Mouse (Mus musculus) heart, embryonic 16.5 days (tissue): ENCODE measurements around the gene Nrg3. TPM values are rescaled to one million over a fixed set of nuclear protein-coding genes. Genes with fewer than 3 reads are reported as not detected.

Source experiments
- ATAC-seq: fragments of 200-750 bp; cut with Nextera tagmentation; replicated peaks from 2 replicates; pipeline ENCODE4 v1.8.0; 2017; ENCODE audit warnings: moderate number of reproducible peaks; ENCODE audit not compliant: insufficient read depth, low FRiP score; ENCODE audit errors: extremely low read depth
- H3K27ac ChIP-seq: fragments of 300-500 bp; sonication (generic); 2 replicates; pipeline ENCODE4 v1.5.1; 2014; ENCODE audit warnings: mild to moderate bottlenecking, low read length, control low read depth, moderate library complexity
- H3K27me3 ChIP-seq: fragments of 300-500 bp; sonication (generic); 2 replicates; pipeline ENCODE4 v1.6.1; 2014; ENCODE audit warnings: low read length, mixed read lengths; ENCODE audit not compliant: control insufficient read depth, insufficient read depth
- H3K36me3 ChIP-seq: fragments of 300-500 bp; sonication (generic); 2 replicates; pipeline ENCODE4 v1.6.1; 2014; ENCODE audit not compliant: control insufficient read depth, insufficient read depth
- H3K4me1 ChIP-seq: fragments of 300-500 bp; sonication (generic); 2 replicates; pipeline ENCODE4 v1.6.1; 2014; ENCODE audit warnings: low read length, mixed read lengths; ENCODE audit not compliant: control insufficient read depth, insufficient read depth
- H3K4me2 ChIP-seq: fragments of 300-500 bp; sonication (generic); 2 replicates; pipeline ENCODE4 v1.6.1; 2014; ENCODE audit warnings: low read depth, mild to moderate bottlenecking, control low read depth, low read length
- H3K4me3 ChIP-seq: fragments of 300-500 bp; sonication (generic); 2 replicates; pipeline ENCODE4 v1.5.1; 2014; ENCODE audit warnings: mild to moderate bottlenecking, control low read depth, low read length
- H3K9ac ChIP-seq: fragments of 300-500 bp; sonication (generic); 2 replicates; pipeline ENCODE4 v1.6.1; 2014; ENCODE audit warnings: low read length, control low read depth
- H3K9me3 ChIP-seq: fragments of 300-500 bp; sonication (generic); replicated peaks from 2 replicates; pipeline ENCODE4 v1.6.1; 2016; ENCODE audit warnings: low read length; ENCODE audit not compliant: control insufficient read depth
- WGBS: fragments of 180-500 bp; shearing (Covaris S2); extraction: QIAGEN DNeasy Blood & Tissue Kit; methylation state at CpG from one replicate; pipeline ENCODE4 v1.1.7; 2014; 5-methylcytosine and 5-hydroxymethylcytosine counted together
- polyA plus RNA-seq: library from polyadenylated mRNA; unstranded; fragments of >200 nt; fragmentation: Nextera tagmentation; extraction: Ambion mirVana; gene quantifications from 2 replicates; pipeline ENCODE4 v1.2.1, GENCODE M21; 2015

Gene Nrg3
- polyA plus RNA-seq, 1 experiment from 2014 or later: not detected

GRCm38 (mm10) chr14:38959367-38959766 lies 513.5 kb downstream of the Nrg3 start:
- Histone ChIP-seq H3K27ac (no peak overlapping the region), H3K9me3 (no peaks in the 10 kb centered on the region; the same call in 1 of the 2 replicates), H3K4me2 (no peak overlapping the region), H3K36me3 (no peaks in the 10 kb centered on the region), H3K4me3 (no peak overlapping the region), H3K4me1 (no peaks in the 10 kb centered on the region), H3K9ac (no peak overlapping the region), H3K27me3 (no peaks in the 10 kb centered on the region)
- no peak for ATAC-seq
- WGBS: 82% methylated on average over 7 of the region's 7 CpGs

- Histone ChIP-seq H3K4me1 (no peaks in the 10 kb centered on the region), H3K4me2 (no peak overlapping the region), H3K9ac (no peak overlapping the region), H3K27ac (no peak overlapping the region), H3K9me3 (no peaks in the 10 kb centered on the region), H3K36me3 (no peaks in the 10 kb centered on the region), H3K4me3 (no peak overlapping the region), H3K27me3 (no peaks in the 10 kb centered on the region)
- 58% methylated on average over 1 of the region's 1 CpGs for WGBS
- ATAC-seq: no peak
Measured at GRCm38 (mm10) chr14:38937481-38937880, 535.4 kb downstream of the Nrg3 start.

- WGBS: 69% methylated on average over 2 of the region's 2 CpGs
- Histone ChIP-seq H3K9ac (no peak overlapping the region), H3K9me3 (no peaks in the 10 kb centered on the region), H3K4me1 (no peaks in the 10 kb centered on the region), H3K4me3 (no peak overlapping the region), H3K4me2 (no peak overlapping the region), H3K27me3 (no peaks in the 10 kb centered on the region), H3K27ac (no peak overlapping the region), H3K36me3 (no peaks in the 10 kb centered on the region)
- ATAC-seq: no peak
Measured at GRCm38 (mm10) chr14:38936483-38937054, 536.3 kb downstream of the Nrg3 start.

- Histone ChIP-seq H3K4me3 (no peak overlapping the region), H3K4me2 (no peak overlapping the region), H3K27me3 (no peaks in the 10 kb centered on the region), H3K4me1 (no peaks in the 10 kb centered on the region), H3K36me3 (no peaks in the 10 kb centered on the region), H3K9ac (no peak overlapping the region), H3K9me3 (no peaks in the 10 kb centered on the region), H3K27ac (no peak overlapping the region)
- WGBS: 58% methylated on average over 1 of the region's 1 CpGs
- no peak for ATAC-seq
Measured at GRCm38 (mm10) chr14:38923652-38924051, 549.2 kb downstream of the Nrg3 start.

- no peak overlapping the region for H3K9ac ChIP-seq
- no peaks in the 10 kb centered on the region for H3K9me3 ChIP-seq
- H3K27me3 ChIP-seq: no peaks in the 10 kb centered on the region
- no peaks in the 10 kb centered on the region for H3K36me3 ChIP-seq
- H3K4me2 ChIP-seq: no peak overlapping the region
- 66% methylated on average over 2 of the region's 2 CpGs for WGBS
- H3K4me1 ChIP-seq: no peaks in the 10 kb centered on the region
- no peak overlapping the region for H3K27ac ChIP-seq
- no peak overlapping the region for H3K4me3 ChIP-seq
- ATAC-seq: no peak
Measured at GRCm38 (mm10) chr14:38920800-38921199, 552.1 kb downstream of the Nrg3 start.

- Histone ChIP-seq H3K9ac (no peak overlapping the region), H3K4me3 (no peak overlapping the region), H3K4me2 (no peak overlapping the region), H3K27me3 (no peaks in the 10 kb centered on the region), H3K9me3 (no peaks in the 10 kb centered on the region), H3K4me1 (no peaks in the 10 kb centered on the region), H3K36me3 (no peaks in the 10 kb centered on the region), H3K27ac (no peak overlapping the region)
- ATAC-seq: no peak
- WGBS: 54% methylated on average over 2 of the region's 2 CpGs
Measured at GRCm38 (mm10) chr14:38870591-38870990, 602.3 kb downstream of the Nrg3 start.

GRCm38 (mm10) chr14:38847566-38847965 lies 625.3 kb downstream of the Nrg3 start:
- Histone ChIP-seq H3K27me3 (no peaks in the 10 kb centered on the region), H3K9me3 (no peaks in the 10 kb centered on the region), H3K4me1 (no peaks in the 10 kb centered on the region), H3K4me2 (no peak overlapping the region), H3K27ac (no peak overlapping the region), H3K36me3 (no peaks in the 10 kb centered on the region), H3K9ac (no peak overlapping the region), H3K4me3 (no peak overlapping the region)
- no peak for ATAC-seq
- WGBS: 85% methylated on average over 1 of the region's 1 CpGs

- no peaks in the 10 kb centered on the region for H3K4me1 ChIP-seq
- no peak overlapping the region for H3K4me2 ChIP-seq
- H3K27me3 ChIP-seq: no peaks in the 10 kb centered on the region
- no peaks in the 10 kb centered on the region for H3K9me3 ChIP-seq
- no peak overlapping the region for H3K4me3 ChIP-seq
- H3K36me3 ChIP-seq: no peaks in the 10 kb centered on the region
- ATAC-seq: no peak
- no peak overlapping the region for H3K27ac ChIP-seq
- WGBS: 81% methylated on average over 1 of the region's 1 CpGs
- H3K9ac ChIP-seq: no peak overlapping the region
Measured at GRCm38 (mm10) chr14:38847091-38847490, 625.8 kb downstream of the Nrg3 start.

GRCm38 (mm10) chr14:38835006-38835405 lies 637.9 kb downstream of the Nrg3 start:
- H3K9ac ChIP-seq: no peak overlapping the region
- H3K4me2 ChIP-seq: no peak overlapping the region
- ATAC-seq: no peak
- no peaks in the 10 kb centered on the region for H3K9me3 ChIP-seq
- no peak overlapping the region for H3K27ac ChIP-seq
- 70% methylated on average over 4 of the region's 4 CpGs for WGBS
- H3K36me3 ChIP-seq: no peaks in the 10 kb centered on the region
- no peaks in the 10 kb centered on the region for H3K4me1 ChIP-seq
- H3K4me3 ChIP-seq: no peak overlapping the region
- no peaks in the 10 kb centered on the region for H3K27me3 ChIP-seq
